Mouse (Mus musculus) CH12.LX (cell line): Measurements from ENCODE around the gene Hist1h1d.
"Not testable (repeated sequence)": the region's sequence is repeated elsewhere in the genome, so short reads cannot be mapped to it uniquely, and the experiment has no call there.

Experiments
- CTCF ChIP-seq, 2 experiments: IDR thresholded peaks in 1 of 2; conservative IDR thresholded peaks in 1 of 2; 2 replicates each; pipeline ENCODE4 v1.5.1; 2011 to 2012; ENCODE audit warnings: low read depth in 2 of 2, low read length in 2 of 2, improper control_type of control experiment in 1 of 2, inconsistent platforms in 1 of 2, mild to moderate bottlenecking in 1 of 2, moderate library complexity in 1 of 2
- MAZ ChIP-seq: IDR thresholded peaks from 2 replicates; pipeline ENCODE4 v1.6.1; 2012; ENCODE audit warnings: low read depth, mild to moderate bottlenecking, inconsistent platforms, low read length, improper control_type of control experiment, moderate library complexity
- MYC ChIP-seq: IDR thresholded peaks from 2 replicates; pipeline ENCODE4 v1.6.1; 2011; ENCODE audit warnings: low read depth, mild to moderate bottlenecking, improper control_type of control experiment, low read length
- NRF1 ChIP-seq: IDR thresholded peaks from 2 replicates; pipeline ENCODE4 v1.6.1; 2014; ENCODE audit warnings: low read depth, mild to moderate bottlenecking, inconsistent platforms, low read length, improper control_type of control experiment, moderate library complexity
- POLR2A ChIP-seq: IDR thresholded peaks from 2 replicates; pipeline ENCODE4 v1.6.1; 2011; ENCODE audit warnings: low read depth, mild to moderate bottlenecking, improper control_type of control experiment, low read length

- not testable (repeated sequence) for TF ChIP-seq MAZ; CTCF (conservative IDR thresholded peaks at IDR 0.05 in 1 of 2, IDR thresholded peaks at IDR 0.05 in 1 of 2; ENCODE audit: low read depth in 2 of 2, low read length in 2 of 2); MYC; NRF1
- TF ChIP-seq POLR2A: peak; percentile 72; the same call in 1 of the 2 replicates
Observed at GRCm38 (mm10) chr13:23544787-23545120, 8.3 kb upstream of the Hist1h1d start.
